Mouse (Mus musculus) midbrain, embryonic 14.5 days (tissue): Measurements from ENCODE around the gene Acap3. TPM values are rescaled to one million over a fixed set of nuclear protein-coding genes. Genes with fewer than 3 reads are reported as not detected.

Source experiments
- ATAC-seq: fragments of 200-750 bp; cut with Nextera tagmentation; 2 replicates; pipeline ENCODE4 v1.8.0; 2017; ENCODE audit warnings: moderate number of reproducible peaks, moderate library complexity; ENCODE audit not compliant: low FRiP score, low TSS enrichment
- DNase-seq: peaks from one replicate; pipeline ENCODE4 v3.0.0-alpha.2; 2015
- H3K27ac ChIP-seq: fragments of 300-500 bp; sonication (generic); replicated peaks from 2 replicates; pipeline ENCODE4 v1.5.1; 2014; ENCODE audit warnings: mild to moderate bottlenecking, low read depth, low read length, moderate library complexity
- H3K27me3 ChIP-seq: fragments of 300-500 bp; sonication (generic); 2 replicates; pipeline ENCODE4 v1.6.1; 2014; ENCODE audit warnings: low read length, control low read depth, mixed read lengths; ENCODE audit not compliant: control insufficient read depth, insufficient read depth
- H3K36me3 ChIP-seq: fragments of 300-500 bp; sonication (generic); 2 replicates; pipeline ENCODE4 v1.6.1; 2014; ENCODE audit warnings: low read length, control low read depth; ENCODE audit not compliant: control insufficient read depth, insufficient read depth
- H3K4me1 ChIP-seq: fragments of 300-500 bp; sonication (generic); 2 replicates; pipeline ENCODE4 v1.6.1; 2014; ENCODE audit warnings: mild to moderate bottlenecking, antibody characterized with exemption, low read length, control low read depth; ENCODE audit not compliant: control insufficient read depth, insufficient read depth
- H3K4me2 ChIP-seq: fragments of 300-500 bp; sonication (generic); 2 replicates; pipeline ENCODE4 v1.6.1; 2014; ENCODE audit warnings: mild to moderate bottlenecking, low read length, moderate library complexity
- H3K4me3 ChIP-seq: fragments of 300-500 bp; sonication (generic); replicated peaks from 2 replicates; pipeline ENCODE4 v1.5.1; 2014; ENCODE audit warnings: low read depth, low read length
- H3K9ac ChIP-seq: fragments of 300-500 bp; sonication (generic); replicated peaks from 2 replicates; pipeline ENCODE4 v1.6.1; 2014; ENCODE audit warnings: mild to moderate bottlenecking, low read length, moderate library complexity
- H3K9me3 ChIP-seq: fragments of 300-500 bp; sonication (generic); 2 replicates; pipeline ENCODE4 v1.6.1; 2016; ENCODE audit warnings: low read length, control low read depth, mixed read lengths; ENCODE audit not compliant: control insufficient read depth
- WGBS: fragments of 180-500 bp; shearing (Covaris S2); extraction: QIAGEN DNeasy Blood & Tissue Kit; methylation state at CpG from one replicate; pipeline ENCODE4 v1.1.7; 2014; 5-methylcytosine and 5-hydroxymethylcytosine counted together
- microRNA-seq: library from miRNA; unstranded; fragments of <30 nt; microRNA quantifications from one replicate; pipeline ENCODE4, GENCODE M21; 2016
- polyA plus RNA-seq: library from polyadenylated mRNA; unstranded; fragments of >200 nt; fragmentation: Nextera tagmentation; extraction: Ambion mirVana; gene quantifications from 2 replicates; pipeline ENCODE4 v1.2.1, GENCODE M21; 2014

The Acap3 gene
- polyA plus RNA-seq, 1 experiment from 2014 or later, result 76.6 TPM

DNA sequence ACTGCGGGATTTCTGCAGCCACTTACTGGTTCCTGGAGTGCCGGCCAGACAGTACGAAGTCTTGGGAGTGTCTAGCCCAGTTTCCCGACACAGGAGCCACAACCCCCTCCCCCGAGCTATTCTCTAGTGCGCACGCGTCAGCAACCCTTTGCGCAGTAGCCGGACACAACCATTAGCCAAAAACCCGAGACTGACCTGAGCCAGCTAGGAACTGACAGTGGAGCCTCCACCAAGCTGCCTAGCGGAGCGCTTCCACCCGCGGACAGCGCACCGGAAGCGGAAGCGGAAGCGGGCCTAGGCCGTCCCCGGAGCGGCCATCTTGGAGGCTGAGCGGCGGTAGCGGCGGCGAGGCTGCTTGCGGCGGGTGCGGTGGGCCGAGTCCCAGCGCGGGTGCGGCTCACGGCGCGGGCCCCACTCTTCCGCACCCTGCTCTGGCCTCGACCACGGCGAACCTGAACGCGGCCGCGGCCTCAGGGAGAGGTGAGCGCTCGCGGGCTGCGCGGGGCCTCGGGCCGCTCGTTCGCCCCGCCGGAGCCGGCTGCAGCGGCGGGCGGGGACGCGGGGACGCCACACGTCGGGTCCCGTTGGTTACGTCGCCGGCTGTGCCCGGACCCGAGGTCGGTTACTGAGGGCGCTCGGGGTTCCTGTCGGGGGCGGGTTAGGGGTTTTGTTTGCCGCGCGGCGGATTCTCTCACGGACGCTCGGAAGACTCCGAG, 52.1 kb downstream of the Acap3 start, which contains the start of gene Ube2j2:
TSS of gene Ube2j2 (plus strand) at position 298 of the 716 bp plus-strand sequence.
- under 1% methylated on average over 83 of the region's 85 CpGs for WGBS

GRCm38 (mm10) chr4:155944271-155944670, 52.6 kb downstream of the Acap3 start:
- H3K4me1 ChIP-seq, result peaks cover 14% of the 10 kb centered on the region
- H3K4me2 ChIP-seq, result peak overlapping the region; percentile 96
- peak overlapping the region; percentile 78 for H3K9ac ChIP-seq
- peak overlapping the region; percentile 86 for H3K27ac ChIP-seq
- H3K4me3 ChIP-seq, result peak overlapping the region; percentile 91
- under 1% methylated on average over 17 of the region's 17 CpGs for WGBS
- peaks cover 18% of the 10 kb centered on the region for H3K36me3 ChIP-seq
- ATAC-seq (peak; percentile 7; the same call in 1 of the 2 replicates), DNase-seq (peak; percentile 2)
- no peaks in the 10 kb centered on the region for H3K27me3 ChIP-seq
- H3K9me3 ChIP-seq, result no peaks in the 10 kb centered on the region

More for the DNA sequence above, 52.1 kb downstream of the Acap3 start, which contains the start of gene Ube2j2:
- DNase-seq (peak; percentile 96), ATAC-seq (peak; percentile 97)
- Histone ChIP-seq H3K9me3 (no peaks in the 10 kb centered on the region), H3K9ac (peak within 1 kb of the TSS; percentile 78), H3K27ac (peak within 1 kb of the TSS; percentile 86), H3K36me3 (peaks cover 12% of the 10 kb centered on the region; the same call in 1 of the 2 replicates), H3K4me1 (peaks cover 14% of the 10 kb centered on the region), H3K27me3 (no peaks in the 10 kb centered on the region), H3K4me3 (peak within 1 kb of the TSS; percentile 91), H3K4me2 (peak within 1 kb of the TSS; percentile 96)

- Histone ChIP-seq H3K36me3 (peaks cover 46% of the 10 kb centered on the region), H3K4me1 (peaks cover 14% of the 10 kb centered on the region), H3K4me2 (no peak overlapping the region), H3K9ac (no peak overlapping the region), H3K27ac (no peak overlapping the region), H3K9me3 (no peaks in the 10 kb centered on the region), H3K27me3 (no peaks in the 10 kb centered on the region), H3K4me3 (no peak overlapping the region)
- DNase-seq, result no peak
- ATAC-seq, result no peak
Measured at GRCm38 (mm10) chr4:155947094-155947493, 55.5 kb downstream of the Acap3 start.

- Histone ChIP-seq H3K27ac (no peak overlapping the region), H3K4me1 (no peaks in the 10 kb centered on the region), H3K4me2 (no peak overlapping the region), H3K9ac (no peak overlapping the region), H3K4me3 (no peak overlapping the region), H3K27me3 (no peaks in the 10 kb centered on the region), H3K9me3 (no peaks in the 10 kb centered on the region), H3K36me3 (peaks cover 83% of the 10 kb centered on the region)
- 95% methylated on average over 6 of the region's 6 CpGs for WGBS
- DNase-seq, result no peak
- no peak for ATAC-seq
Measured at GRCm38 (mm10) chr4:155955491-155955890, 63.9 kb downstream of the Acap3 start.

Small RNAs within 50 kb of the gene (microRNA-seq; reads per million reads assigned to microRNA genes)
- gene Gm22991, result not detected

Other genes with a start within 250 kb of the Acap3 start
- gene Gm10563, start 246.4 kb upstream of the Acap3 start, polyA plus RNA-seq, result not detected in 2 replicates
- 2.5 and 3.9 TPM in 2 replicates for gene Mmp23, start 238.4 kb upstream of the Acap3 start, polyA plus RNA-seq
- gene Mib2, start 222.6 kb upstream of the Acap3 start, polyA plus RNA-seq, result 39.6 and 40.8 TPM in 2 replicates
- 6.3 and 13.8 TPM in 2 replicates for gene Fndc10, start 197.5 kb upstream of the Acap3 start, polyA plus RNA-seq
- 162 and 177 TPM in 2 replicates for gene Ssu72, start 187.0 kb upstream of the Acap3 start, polyA plus RNA-seq
- gene Tmem240, start 157.0 kb upstream of the Acap3 start, polyA plus RNA-seq, result 7.5 and 19.8 TPM in 2 replicates
- gene Atad3a, start 130.7 kb upstream of the Acap3 start, polyA plus RNA-seq, result 77.4 and 79.8 TPM in 2 replicates
- 18.0 and 24.4 TPM in 2 replicates for gene Vwa1, start 117.1 kb upstream of the Acap3 start, polyA plus RNA-seq
- gene Tmem88b, start 105.9 kb upstream of the Acap3 start, polyA plus RNA-seq, result 0.43 and 0.51 TPM in 2 replicates
- not detected in 2 replicates for gene Ankrd65, start 101.4 kb upstream of the Acap3 start, polyA plus RNA-seq
- 255 and 298 TPM in 2 replicates for gene Mrpl20, start 88.9 kb upstream of the Acap3 start, polyA plus RNA-seq
- gene Ccnl2, start 79.3 kb upstream of the Acap3 start, polyA plus RNA-seq, result 134 and 162 TPM in 2 replicates
- gene Aurkaip1, start 60.5 kb upstream of the Acap3 start, polyA plus RNA-seq, result 118 and 129 TPM in 2 replicates
- 6.0 and 17.5 TPM in 2 replicates for gene Mxra8, start 52.1 kb upstream of the Acap3 start, polyA plus RNA-seq
- 15.3 and 18.0 TPM in 2 replicates for gene Dvl1, start 44.4 kb upstream of the Acap3 start, polyA plus RNA-seq
- 0.31 and 0.57 TPM in 2 replicates for gene Tas1r3, start 28.5 kb upstream of the Acap3 start, polyA plus RNA-seq
- 24.6 and 31.2 TPM in 2 replicates for gene Cptp, start 22.4 kb upstream of the Acap3 start, polyA plus RNA-seq
- gene Ints11, start 22.3 kb upstream of the Acap3 start, polyA plus RNA-seq, result 78.2 and 83.2 TPM in 2 replicates
- 45.8 and 54.5 TPM in 2 replicates for gene Pusl1, start within 50 bp of the Acap3 start, polyA plus RNA-seq
- 131 and 138 TPM in 2 replicates for gene Ube2j2, start 52.0 kb downstream of the Acap3 start, polyA plus RNA-seq
- 7.1 and 8.3 TPM in 2 replicates for gene C1qtnf12, start 70.5 kb downstream of the Acap3 start, polyA plus RNA-seq
- 36.3 and 38.7 TPM in 2 replicates for gene B3galt6, start 100.8 kb downstream of the Acap3 start, polyA plus RNA-seq
- 105 and 112 TPM in 2 replicates for gene Sdf4, start 101.0 kb downstream of the Acap3 start, polyA plus RNA-seq
- gene Tnfrsf4, start 122.0 kb downstream of the Acap3 start, polyA plus RNA-seq, result 0.47 and 0.49 TPM in 2 replicates
- 1.4 and 2.4 TPM in 2 replicates for gene Tnfrsf18, start 134.3 kb downstream of the Acap3 start, polyA plus RNA-seq
- 0.28 TPM in 1 of 2 replicates, not detected in the other for gene Ttll10, start 167.6 kb downstream of the Acap3 start, polyA plus RNA-seq
- gene 9430015G10Rik, start 218.2 kb downstream of the Acap3 start, polyA plus RNA-seq, result 26.1 and 32.8 TPM in 2 replicates
- 0.81 and 0.92 TPM in 2 replicates for gene Rnf223, start 238.7 kb downstream of the Acap3 start, polyA plus RNA-seq